Mouse (Mus musculus): ENCODE results near the gene Sohlh1.

DNA sequence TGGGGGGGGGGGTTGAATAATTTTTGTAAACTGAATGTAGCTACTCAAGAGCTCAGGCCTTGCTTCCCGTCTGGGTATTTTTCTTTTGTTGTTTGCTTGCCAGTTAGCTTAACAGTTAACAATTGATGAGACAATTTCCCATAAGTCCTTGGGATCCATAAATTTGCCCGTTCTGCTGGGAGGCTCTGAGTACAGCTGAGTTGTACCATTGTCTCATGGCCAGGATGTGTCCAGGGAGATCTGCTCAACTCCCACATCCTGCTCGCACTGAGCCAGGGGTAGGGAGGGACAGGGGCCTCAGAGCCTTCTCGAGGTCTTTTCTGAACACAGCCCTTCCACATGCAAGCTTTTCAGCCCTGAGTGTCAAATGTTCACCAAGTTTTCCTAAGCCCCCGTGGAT is 49.0 kb downstream of the Sohlh1 start:
- TF ChIP-seq CTCF (IDR thresholded peaks at IDR 0.05; ENCODE audit: insufficient read depth, low read length) (no peak), POLR2A (IDR thresholded peaks at IDR 0.05; ENCODE audit: borderline replicate concordance, extremely low read depth, low read depth, low read length) (no peak)

Data from lung, adult 2 months (tissue).